Mouse (Mus musculus): ENCODE measurements at regions not wholly inside any gene's neighbourhood (a gene's known extent, or its start where the extent isn't known, plus 50 kb on each side); places are given as distances from the start of the nearest gene placed in this dataset.
A peak's percentile ranks its signal among the peaks of the same experiment; 100 is the strongest.

- DNase-seq = no peak
Measured at GRCm38 (mm10) chr14:54185265-54185830, 68.6 kb downstream of the Dad1 start.

GRCm38 (mm10) chr14:54183873-54184272 is 70.0 kb downstream of the Dad1 start:
- no peak for DNase-seq

GRCm38 (mm10) chr14:54182838-54183237 is 71.1 kb downstream of the Dad1 start:
- DNase-seq = no peak

- no peak for DNase-seq
Measured at GRCm38 (mm10) chr14:54181306-54181705, 72.6 kb downstream of the Dad1 start.

- DNase-seq = no peak
Measured at GRCm38 (mm10) chr14:54180754-54181153, 73.2 kb downstream of the Dad1 start.

GRCm38 (mm10) chr14:54180271-54180670 is 73.6 kb downstream of the Dad1 start:
- no peak for DNase-seq

GRCm38 (mm10) chr14:54178856-54179255 is 75.0 kb downstream of the Dad1 start:
- DNase-seq = no peak

GRCm38 (mm10) chr14:54176469-54176868 is 77.4 kb downstream of the Dad1 start:
- DNase-seq = no peak

- DNase-seq = no peak
Measured at GRCm38 (mm10) chr14:54175476-54175875, 78.4 kb downstream of the Dad1 start.

GRCm38 (mm10) chr14:54173316-54173715 is 80.6 kb downstream of the Dad1 start:
- DNase-seq = no peak

- DNase-seq = no peak
Measured at GRCm38 (mm10) chr14:54169254-54169653, 84.7 kb downstream of the Dad1 start.

GRCm38 (mm10) chr14:54168414-54168931 is 85.4 kb downstream of the Dad1 start:
- DNase-seq = no peak

- DNase-seq = no peak
Measured at GRCm38 (mm10) chr14:54166057-54166456, 87.8 kb downstream of the Dad1 start.

- no peak for DNase-seq
Measured at GRCm38 (mm10) chr14:54164874-54165273, 89.0 kb downstream of the Dad1 start.

GRCm38 (mm10) chr14:54161916-54162315 is 92.0 kb downstream of the Dad1 start:
- DNase-seq = no peak

GRCm38 (mm10) chr14:54161206-54161605 is 92.7 kb downstream of the Dad1 start:
- DNase-seq = no peak

- DNase-seq = no peak
Measured at GRCm38 (mm10) chr14:54159816-54160215, 94.1 kb downstream of the Dad1 start.

GRCm38 (mm10) chr14:54158214-54158965 is 95.5 kb downstream of the Dad1 start:
- DNase-seq = no peak

- no peak for DNase-seq
Measured at GRCm38 (mm10) chr14:54156536-54156935, 97.4 kb downstream of the Dad1 start.

GRCm38 (mm10) chr14:54152485-54153235 is 101.2 kb downstream of the Dad1 start:
- peak; percentile 51 to 69 for DNase-seq

GRCm38 (mm10) chr14:54151921-54152320 is 102.0 kb downstream of the Dad1 start:
- no peak for DNase-seq

- DNase-seq = no peak
Measured at GRCm38 (mm10) chr14:54151272-54151671, 102.6 kb downstream of the Dad1 start.

GRCm38 (mm10) chr14:54150221-54150620 is 103.7 kb downstream of the Dad1 start:
- no peak for DNase-seq

- no peak for DNase-seq
Measured at GRCm38 (mm10) chr14:54148626-54149025, 105.3 kb downstream of the Dad1 start.
